Mouse (Mus musculus) layer of hippocampus, adult 9-11 months (tissue): Measurements from ENCODE around the gene Cep131.

Experiments
- DNase-seq: peaks from one replicate; pipeline ENCODE4 v3.0.0; 2022

The Cep131 gene

GRCm38 (mm10) chr11:120019542-120020440 is 66.8 kb downstream of the Cep131 start:
- DNase-seq: no peak

- peak; percentile 85 for DNase-seq
These were observed 69.6 kb downstream of the Cep131 start for GRCm38 (mm10) chr11:120017011-120017410.

- DNase-seq: no peak
These were observed 71.9 kb downstream of the Cep131 start for GRCm38 (mm10) chr11:120014758-120015157.
